Mouse (Mus musculus) stomach, postnatal 0 days (tissue): ENCODE results near the gene Myg1.

Source experiments
- CTCF ChIP-seq: IDR thresholded peaks from 2 replicates; pipeline ENCODE4 v1.5.1; 2016; ENCODE audit warnings: antibody characterized with exemption, low read depth, mild to moderate bottlenecking, moderate library complexity
- EP300 ChIP-seq: optimal IDR thresholded peaks from 2 replicates; pipeline ENCODE3; 2016; ENCODE audit warnings: antibody characterized with exemption

GRCm38 (mm10) chr15:102386640-102387039, 55.1 kb downstream of the Myg1 start:
- TF ChIP-seq CTCF = no peak
- no peak for TF ChIP-seq EP300
